In genomic region chr10:63238090-63238489, GRCm38 (mm10) we compare ENCODE assay signal across 23 mouse cellular contexts. TPM values are rescaled to one million over a fixed set of nuclear protein-coding genes. Genes with fewer than 3 reads are reported as not detected.
"Had no signal": no experiment of that assay in that cellular context is flagged by ENCODE, and none has a peak within 500 bp of the region (broad histone marks: within the 10 kb centered on the region; RNA-seq: fewer than 3 reads in every experiment).

No protein-coding gene starts in this region.

- H3K4me3 ChIP-seq: layer of hippocampus, adult 2 months; limb, embryonic 10.5 days; limb, embryonic 13.5 days; liver, embryonic 12.5 days; liver, embryonic 15.5 days; lung, embryonic 15.5 days; midbrain, embryonic 12.5 days; midbrain, embryonic 15.5 days; neural tube, embryonic 12.5 days; neural tube, embryonic 15.5 days had no signal

- H3K9ac ChIP-seq: limb, embryonic 13.5 days; liver, embryonic 12.5 days; liver, embryonic 15.5 days; lung, embryonic 15.5 days; midbrain, embryonic 12.5 days; midbrain, embryonic 15.5 days; neural tube, embryonic 12.5 days; neural tube, embryonic 15.5 days had no signal

- H3K9me3 ChIP-seq: limb, embryonic 10.5 days; liver, embryonic 12.5 days; liver, embryonic 15.5 days; lung, embryonic 15.5 days; midbrain, embryonic 12.5 days; midbrain, embryonic 15.5 days; neural tube, embryonic 12.5 days; neural tube, embryonic 15.5 days had no signal

- H3K27me3 ChIP-seq: limb, embryonic 13.5 days; liver, embryonic 12.5 days; lung, embryonic 15.5 days; midbrain, embryonic 12.5 days; midbrain, embryonic 15.5 days; neural tube, embryonic 12.5 days; neural tube, embryonic 15.5 days had no signal

- DNase-seq: kidney, postnatal 25 days; layer of hippocampus, adult 9-11 months; liver; lung, adult 18-20 months; lung, postnatal 10 days; lung, postnatal 4 days; right cerebral cortex, postnatal 25 days; thymus, adult 18-20 months; thymus, postnatal 36 days had no signal

- ATAC-seq: liver, embryonic 12.5 days; midbrain, embryonic 15.5 days had no signal

- H3K4me2 ChIP-seq: limb, embryonic 13.5 days; liver, embryonic 12.5 days; liver, embryonic 15.5 days; lung, embryonic 15.5 days; midbrain, embryonic 12.5 days; midbrain, embryonic 15.5 days; neural tube, embryonic 12.5 days; neural tube, embryonic 15.5 days had no signal

- H3K27ac ChIP-seq: kidney, postnatal 0 days; layer of hippocampus, adult 2 months; limb, embryonic 10.5 days; limb, embryonic 13.5 days; liver, embryonic 12.5 days; liver, embryonic 15.5 days; lung, embryonic 15.5 days; midbrain, embryonic 12.5 days; midbrain, embryonic 15.5 days; neural tube, embryonic 12.5 days; neural tube, embryonic 15.5 days had no signal

- H3K36me3 ChIP-seq: limb, embryonic 10.5 days; limb, embryonic 13.5 days; liver, embryonic 12.5 days; liver, embryonic 15.5 days; lung, embryonic 15.5 days; midbrain, embryonic 12.5 days; midbrain, embryonic 15.5 days; neural tube, embryonic 12.5 days; neural tube, embryonic 15.5 days had no signal

RNA-seq across cellular contexts. Expression of gene Mypn, which starts 34.3 kb away (rescaled TPM):
- total RNA-seq: megakaryocyte progenitor cell, adult 5-6 weeks; megakaryocyte-erythroid progenitor cell, adult 5-6 weeks had no signal
- polyA plus RNA-seq: kidney, postnatal 0 days; spleen, adult 2 months had no signal
